Mouse (Mus musculus): ENCODE data around the gene Psme4. TPM values are rescaled to one million over a fixed set of nuclear protein-coding genes. Genes with fewer than 3 reads are reported as not detected.
"Not testable (repeated sequence)": the region's sequence is repeated elsewhere in the genome, so short reads cannot be mapped to it uniquely, and the experiment has no call there.

Psme4 gene
- polyA plus RNA-seq, 1 experiment from 2014 or later: 48.5 TPM

- WGBS: 76% methylated on average over 3 of the region's 3 CpGs
- Histone ChIP-seq H3K9ac (ENCODE audit: low read depth, low read length) (no peak overlapping the region), H3K4me1 (replicated peaks; ENCODE audit: control insufficient read depth, insufficient read depth, low read length) (0 out of 2 replicates have a peak, but pooled peaks cover 2% of the 10 kb centered on the region), H3K27ac (ENCODE audit: low read depth, low read length) (no peak overlapping the region), H3K27me3 (ENCODE audit: control insufficient read depth, insufficient read depth, low read length) (0 out of 2 replicates have a peak, but pooled peaks cover 2% of the 10 kb centered on the region), H3K4me2 (replicated peaks; ENCODE audit: low read depth, low read length) (no peak overlapping the region), H3K9me3 (ENCODE audit: control insufficient read depth, low read length) (no peaks in the 10 kb centered on the region), H3K4me3 (ENCODE audit: low read depth, low read length) (no peak overlapping the region), H3K36me3 (ENCODE audit: control insufficient read depth, insufficient read depth, low read length) (no peaks in the 10 kb centered on the region)
- ATAC-seq (ENCODE audit: low FRiP score) (no peak), DNase-seq (ENCODE audit: low spot score) (no peak)
Measured at GRCm38 (mm10) chr11:30752956-30753355, 18.6 kb upstream of the Psme4 start.

GRCm38 (mm10) chr11:30754486-30754854 lies 17.1 kb upstream of the Psme4 start:
- Histone ChIP-seq H3K4me3 (ENCODE audit: low read depth, low read length) (peak overlapping the region; percentile 48), H3K9ac (ENCODE audit: low read depth, low read length) (peak overlapping the region; percentile 60), H3K4me2 (replicated peaks; ENCODE audit: low read depth, low read length) (peak overlapping the region; percentile 95)
- not testable (repeated sequence) for DNase-seq (ENCODE audit: low spot score); H3K4me1 ChIP-seq (replicated peaks; ENCODE audit: control insufficient read depth, insufficient read depth, low read length); H3K9me3 ChIP-seq (ENCODE audit: control insufficient read depth, low read length); H3K27ac ChIP-seq (ENCODE audit: low read depth, low read length); ATAC-seq (ENCODE audit: low FRiP score); H3K27me3 ChIP-seq (ENCODE audit: control insufficient read depth, insufficient read depth, low read length); H3K36me3 ChIP-seq (ENCODE audit: control insufficient read depth, insufficient read depth, low read length)
- 72% methylated on average over 4 of the region's 4 CpGs for WGBS

GRCm38 (mm10) chr11:30754855-30755530 lies 16.5 kb upstream of the Psme4 start:
- DNase-seq (ENCODE audit: low spot score): peak; percentile 64
- H3K9ac ChIP-seq (ENCODE audit: low read depth, low read length): peak overlapping the region; percentile 60
- H3K27me3 ChIP-seq (ENCODE audit: control insufficient read depth, insufficient read depth, low read length): 0 out of 2 replicates have a peak, but pooled peaks cover 2% of the 10 kb centered on the region
- H3K4me1 ChIP-seq (replicated peaks; ENCODE audit: control insufficient read depth, insufficient read depth, low read length): 0 out of 2 replicates have a peak, but pooled peaks cover 2% of the 10 kb centered on the region
- H3K4me2 ChIP-seq (replicated peaks; ENCODE audit: low read depth, low read length): peak overlapping the region; percentile 95
- peak; percentile 88 for ATAC-seq (ENCODE audit: low FRiP score)
- H3K27ac ChIP-seq (ENCODE audit: low read depth, low read length): no peak overlapping the region
- no peaks in the 10 kb centered on the region for H3K36me3 ChIP-seq (ENCODE audit: control insufficient read depth, insufficient read depth, low read length)
- WGBS: 0% methylated on average over 48 of the region's 66 CpGs
- peak overlapping the region; percentile 48 for H3K4me3 ChIP-seq (ENCODE audit: low read depth, low read length)
- H3K9me3 ChIP-seq (ENCODE audit: control insufficient read depth, low read length): no peaks in the 10 kb centered on the region

- no peak for DNase-seq (ENCODE audit: low spot score)
- 83% methylated on average over 7 of the region's 7 CpGs for WGBS
Measured at GRCm38 (mm10) chr11:30761381-30761780, 10.1 kb upstream of the Psme4 start.

GRCm38 (mm10) chr11:30761891-30762290 lies 9.6 kb upstream of the Psme4 start:
- no peaks in the 10 kb centered on the region for H3K4me1 ChIP-seq (replicated peaks; ENCODE audit: control insufficient read depth, insufficient read depth, low read length)
- H3K27me3 ChIP-seq (ENCODE audit: control insufficient read depth, insufficient read depth, low read length): no peaks in the 10 kb centered on the region
- DNase-seq (ENCODE audit: low spot score) (no peak), ATAC-seq (ENCODE audit: low FRiP score) (no peak)
- H3K4me3 ChIP-seq (ENCODE audit: low read depth, low read length): no peak overlapping the region
- no peak overlapping the region for H3K4me2 ChIP-seq (replicated peaks; ENCODE audit: low read depth, low read length)
- WGBS: 75% methylated on average over 1 of the region's 1 CpGs
- no peak overlapping the region for H3K9ac ChIP-seq (ENCODE audit: low read depth, low read length)
- H3K36me3 ChIP-seq (ENCODE audit: control insufficient read depth, insufficient read depth, low read length): no peaks in the 10 kb centered on the region
- no peaks in the 10 kb centered on the region for H3K9me3 ChIP-seq (ENCODE audit: control insufficient read depth, low read length)
- H3K27ac ChIP-seq (ENCODE audit: low read depth, low read length): no peak overlapping the region

More at GRCm38 (mm10) chr11:30761381-30761780, 10.1 kb upstream of the Psme4 start:
- no peaks in the 10 kb centered on the region for H3K4me1 ChIP-seq (replicated peaks; ENCODE audit: control insufficient read depth, insufficient read depth, low read length)
- H3K4me2 ChIP-seq (replicated peaks; ENCODE audit: low read depth, low read length): no peak overlapping the region
- H3K27me3 ChIP-seq (ENCODE audit: control insufficient read depth, insufficient read depth, low read length): no peaks in the 10 kb centered on the region
- H3K9ac ChIP-seq (ENCODE audit: low read depth, low read length): no peak overlapping the region
- no peaks in the 10 kb centered on the region for H3K9me3 ChIP-seq (ENCODE audit: control insufficient read depth, low read length)
- no peaks in the 10 kb centered on the region for H3K36me3 ChIP-seq (ENCODE audit: control insufficient read depth, insufficient read depth, low read length)
- H3K27ac ChIP-seq (ENCODE audit: low read depth, low read length): no peak overlapping the region
- ATAC-seq (ENCODE audit: low FRiP score): no peak
- H3K4me3 ChIP-seq (ENCODE audit: low read depth, low read length): no peak overlapping the region

GRCm38 (mm10) chr11:30765076-30765475 lies 6.5 kb upstream of the Psme4 start:
- ATAC-seq (ENCODE audit: low FRiP score): no peak
- no peak overlapping the region for H3K27ac ChIP-seq (ENCODE audit: low read depth, low read length)
- WGBS: 81% methylated on average over 1 of the region's 1 CpGs

GRCm38 (mm10) chr11:30770817-30771216 lies 709 bp upstream of the Psme4 start:
- Histone ChIP-seq H3K36me3 (ENCODE audit: control insufficient read depth, insufficient read depth, low read length) (no peaks in the 10 kb centered on the region), H3K4me3 (ENCODE audit: low read depth, low read length) (peak overlapping the region; percentile 94), H3K9me3 (ENCODE audit: control insufficient read depth, low read length) (no peaks in the 10 kb centered on the region), H3K9ac (ENCODE audit: low read depth, low read length) (peak overlapping the region; percentile 98; the same call in 1 of the 2 replicates), H3K27ac (ENCODE audit: low read depth, low read length) (peak overlapping the region; percentile 90; the same call in 1 of the 2 replicates), H3K27me3 (ENCODE audit: control insufficient read depth, insufficient read depth, low read length) (no peaks in the 10 kb centered on the region), H3K4me1 (replicated peaks; ENCODE audit: control insufficient read depth, insufficient read depth, low read length) (no peaks in the 10 kb centered on the region), H3K4me2 (replicated peaks; ENCODE audit: low read depth, low read length) (peak overlapping the region; percentile 41)
- DNase-seq (ENCODE audit: low spot score) (no peak), ATAC-seq (ENCODE audit: low FRiP score) (no peak)
- 82% methylated on average over 3 of the region's 3 CpGs for WGBS

More at GRCm38 (mm10) chr11:30765076-30765475, 6.5 kb upstream of the Psme4 start:
- H3K9ac ChIP-seq (ENCODE audit: low read depth, low read length): no peak overlapping the region
- no peak overlapping the region for H3K4me2 ChIP-seq (replicated peaks; ENCODE audit: low read depth, low read length)
- H3K9me3 ChIP-seq (ENCODE audit: control insufficient read depth, low read length): no peaks in the 10 kb centered on the region
- no peaks in the 10 kb centered on the region for H3K36me3 ChIP-seq (ENCODE audit: control insufficient read depth, insufficient read depth, low read length)
- no peak for DNase-seq (ENCODE audit: low spot score)
- H3K4me3 ChIP-seq (ENCODE audit: low read depth, low read length): no peak overlapping the region
- no peaks in the 10 kb centered on the region for H3K4me1 ChIP-seq (replicated peaks; ENCODE audit: control insufficient read depth, insufficient read depth, low read length)
- no peaks in the 10 kb centered on the region for H3K27me3 ChIP-seq (ENCODE audit: control insufficient read depth, insufficient read depth, low read length)

- H3K9ac ChIP-seq (ENCODE audit: low read depth, low read length): peak overlapping the region; percentile 98
- H3K4me3 ChIP-seq (ENCODE audit: low read depth, low read length): peak overlapping the region; percentile 94
- peak; percentile 76 for DNase-seq (ENCODE audit: low spot score)
- WGBS: under 1% methylated on average over 47 of the region's 64 CpGs
- H3K27me3 ChIP-seq (ENCODE audit: control insufficient read depth, insufficient read depth, low read length): no peaks in the 10 kb centered on the region
- H3K4me1 ChIP-seq (replicated peaks; ENCODE audit: control insufficient read depth, insufficient read depth, low read length): no peaks in the 10 kb centered on the region
- no peaks in the 10 kb centered on the region for H3K36me3 ChIP-seq (ENCODE audit: control insufficient read depth, insufficient read depth, low read length)
- H3K4me2 ChIP-seq (replicated peaks; ENCODE audit: low read depth, low read length): peak overlapping the region; percentile 41
- peak overlapping the region; percentile 90 for H3K27ac ChIP-seq (ENCODE audit: low read depth, low read length)
- H3K9me3 ChIP-seq (ENCODE audit: control insufficient read depth, low read length): no peaks in the 10 kb centered on the region
- ATAC-seq (ENCODE audit: low FRiP score): peak; percentile 83
Measured at GRCm38 (mm10) chr11:30771904-30772581, 517 bp downstream of the Psme4 start.
